Mouse (Mus musculus): ENCODE data around the gene Sult1d1.

GRCm38 (mm10) chr5:87614364-87615127 lies 45.7 kb upstream of the Sult1d1 start:
- TF ChIP-seq CTCF (IDR thresholded peaks at IDR 0.05) (no peak), POLR2A (IDR thresholded peaks at IDR 0.05; ENCODE audit: insufficient read depth, low read depth, low read length) (no peak)
